Mouse (Mus musculus) midbrain, embryonic 11.5 days (tissue): Measurements from ENCODE around the gene Thra. TPM values are rescaled to one million over a fixed set of nuclear protein-coding genes. Genes with fewer than 3 reads are reported as not detected.

Source experiments
- ATAC-seq: fragments of 200-750 bp; cut with Nextera tagmentation; 2 replicates; pipeline ENCODE4 v1.8.0; 2017; ENCODE audit warnings: moderate TSS enrichment, moderate library complexity; ENCODE audit not compliant: low FRiP score
- DNase-seq: peaks from one replicate; pipeline ENCODE4 v3.0.0; 2015; ENCODE audit warnings: low spot score; ENCODE audit errors: missing footprints
- H3K27ac ChIP-seq: fragments of 300-500 bp; sonication (generic); 2 replicates; pipeline ENCODE4 v1.5.1; 2014; ENCODE audit warnings: low read depth, low read length
- H3K27me3 ChIP-seq: fragments of 300-500 bp; sonication (generic); 2 replicates; pipeline ENCODE4 v1.6.1; 2014; ENCODE audit warnings: mild to moderate bottlenecking, low read length, moderate library complexity, mixed read lengths; ENCODE audit not compliant: control insufficient read depth, insufficient read depth
- H3K36me3 ChIP-seq: fragments of 300-500 bp; sonication (generic); 2 replicates; pipeline ENCODE4 v1.6.1; 2014; ENCODE audit warnings: mild to moderate bottlenecking, low read length, moderate library complexity, mixed read lengths; ENCODE audit not compliant: control insufficient read depth, insufficient read depth
- H3K4me1 ChIP-seq: fragments of 300-500 bp; sonication (generic); 2 replicates; pipeline ENCODE4 v1.6.1; 2014; ENCODE audit warnings: low read length; ENCODE audit not compliant: control insufficient read depth, insufficient read depth
- H3K4me2 ChIP-seq: fragments of 300-500 bp; sonication (generic); 2 replicates; pipeline ENCODE4 v1.6.1; 2014; ENCODE audit warnings: mild to moderate bottlenecking, moderate library complexity
- H3K4me3 ChIP-seq: fragments of 300-500 bp; sonication (generic); 2 replicates; pipeline ENCODE4 v1.5.1; 2014; ENCODE audit warnings: low read depth, low read length
- H3K9ac ChIP-seq: fragments of 300-500 bp; sonication (generic); 2 replicates; pipeline ENCODE4 v1.6.1; 2014; ENCODE audit warnings: low read length
- H3K9me3 ChIP-seq: fragments of 300-500 bp; sonication (generic); 2 replicates; pipeline ENCODE4 v1.6.1; 2016; ENCODE audit warnings: low read length; ENCODE audit not compliant: control insufficient read depth
- WGBS: fragments of 180-500 bp; shearing (Covaris S2); extraction: QIAGEN DNeasy Blood & Tissue Kit; methylation state at CpG from one replicate; pipeline ENCODE4 v1.1.7; 2014; 5-methylcytosine and 5-hydroxymethylcytosine counted together
- polyA plus RNA-seq: library from polyadenylated mRNA; unstranded; fragments of >200 nt; fragmentation: Nextera tagmentation; extraction: Ambion mirVana; gene quantifications from 2 replicates; pipeline ENCODE4 v1.2.1, GENCODE M21; 2014

Gene Thra
- polyA plus RNA-seq, 1 experiment from 2014 or later, result 23.7 TPM

DNA sequence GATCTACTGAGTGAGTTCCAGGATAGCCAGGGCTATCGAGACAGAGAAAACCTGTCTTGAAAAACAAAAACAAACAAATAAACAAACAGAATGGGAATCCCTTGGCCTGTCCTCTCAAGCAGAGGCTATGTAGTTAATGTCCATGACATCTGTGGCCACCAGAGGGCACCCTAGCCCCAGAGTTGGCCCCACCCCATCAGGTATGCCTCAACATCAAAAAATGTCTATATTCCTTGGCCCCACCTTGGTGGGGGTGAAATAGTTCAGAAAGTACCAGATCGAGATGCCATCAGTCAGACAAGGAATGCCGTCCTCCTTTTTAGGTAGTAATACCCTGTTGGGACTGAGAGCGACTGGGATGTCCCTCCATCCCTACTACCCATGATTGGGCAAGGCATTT lies 40.5 kb upstream of the Thra start:
- no peak; the same call in 1 of the 2 replicates for ATAC-seq

DNA sequence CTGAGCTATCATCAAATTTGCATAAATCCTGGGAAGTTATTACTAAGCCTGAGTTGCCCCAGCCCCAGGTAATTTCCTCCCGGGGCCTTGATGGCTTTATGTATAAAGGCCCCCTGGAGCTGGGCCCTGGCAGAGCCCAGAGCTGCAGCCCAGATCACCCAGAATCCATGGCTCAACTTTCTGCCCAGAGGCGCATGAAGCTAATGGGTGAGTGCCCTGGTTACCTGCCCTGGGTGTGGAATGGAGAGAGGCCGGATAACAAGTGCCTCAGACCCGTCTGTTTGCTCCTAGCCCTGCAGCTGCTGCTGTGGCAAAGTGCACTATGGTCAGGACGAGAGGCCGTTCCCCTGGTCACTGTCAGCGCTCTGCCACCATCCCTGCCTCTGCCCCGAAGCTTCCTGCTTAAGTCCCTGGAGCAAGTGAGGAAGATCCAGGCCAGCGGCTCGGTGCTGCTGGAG lies 39.2 kb upstream of the Thra start, which contains the start of gene Csf3:
Gene Csf3, plus strand, starts transcription at position 51 of the 458 bp plus-strand sequence.
- Histone ChIP-seq H3K4me3 (no peak within 1 kb of the TSS), H3K36me3 (peaks cover 5% of the 10 kb centered on the region; the same call in 1 of the 2 replicates), H3K9me3 (no peaks in the 10 kb centered on the region), H3K27ac (no peak within 1 kb of the TSS), H3K27me3 (no peaks in the 10 kb centered on the region), H3K4me2 (no peak within 1 kb of the TSS), H3K9ac (no peak within 1 kb of the TSS), H3K4me1 (no peaks in the 10 kb centered on the region)
- WGBS, result 38% methylated on average over 10 of the region's 10 CpGs
- no peak for ATAC-seq
- DNase-seq, result no peak

More for the DNA sequence above, 40.5 kb upstream of the Thra start:
- H3K9me3 ChIP-seq, result no peaks in the 10 kb centered on the region
- no peak overlapping the region for H3K4me3 ChIP-seq
- no peak overlapping the region for H3K9ac ChIP-seq
- no peak overlapping the region for H3K4me2 ChIP-seq
- WGBS, result 49% methylated on average over 4 of the region's 4 CpGs
- H3K36me3 ChIP-seq, result peaks cover 3% of the 10 kb centered on the region; the same call in 1 of the 2 replicates
- no peaks in the 10 kb centered on the region for H3K4me1 ChIP-seq
- peak; percentile 91 for DNase-seq
- H3K27ac ChIP-seq, result no peak overlapping the region
- H3K27me3 ChIP-seq, result no peaks in the 10 kb centered on the region

DNA sequence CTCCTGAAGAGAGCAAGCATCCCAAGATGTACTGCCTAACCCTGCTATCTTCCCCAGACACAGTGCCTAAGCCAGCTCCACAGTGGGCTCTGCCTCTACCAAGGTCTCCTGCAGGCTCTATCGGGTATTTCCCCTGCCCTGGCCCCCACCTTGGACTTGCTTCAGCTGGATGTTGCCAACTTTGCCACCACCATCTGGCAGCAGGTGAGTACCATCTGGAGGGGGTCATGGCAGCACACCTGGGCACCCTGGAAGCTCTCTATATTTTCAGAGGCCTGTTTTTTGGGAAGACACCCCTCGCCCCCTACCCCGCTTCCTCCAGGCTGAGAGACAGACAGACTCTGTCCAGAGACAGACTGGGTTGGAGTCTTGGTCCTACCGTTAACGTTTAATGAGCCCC lies 38.1 kb upstream of the Thra start:
- H3K4me2 ChIP-seq, result no peak overlapping the region
- H3K4me3 ChIP-seq, result no peak overlapping the region
- H3K27me3 ChIP-seq, result no peaks in the 10 kb centered on the region
- H3K9ac ChIP-seq, result no peak overlapping the region
- ATAC-seq, result no peak
- DNase-seq, result no peak
- H3K4me1 ChIP-seq, result no peaks in the 10 kb centered on the region
- no peaks in the 10 kb centered on the region for H3K9me3 ChIP-seq
- 74% methylated on average over 5 of the region's 5 CpGs for WGBS
- H3K27ac ChIP-seq, result no peak overlapping the region
- peaks cover 15% of the 10 kb centered on the region; the same call in 1 of the 2 replicates for H3K36me3 ChIP-seq

DNA sequence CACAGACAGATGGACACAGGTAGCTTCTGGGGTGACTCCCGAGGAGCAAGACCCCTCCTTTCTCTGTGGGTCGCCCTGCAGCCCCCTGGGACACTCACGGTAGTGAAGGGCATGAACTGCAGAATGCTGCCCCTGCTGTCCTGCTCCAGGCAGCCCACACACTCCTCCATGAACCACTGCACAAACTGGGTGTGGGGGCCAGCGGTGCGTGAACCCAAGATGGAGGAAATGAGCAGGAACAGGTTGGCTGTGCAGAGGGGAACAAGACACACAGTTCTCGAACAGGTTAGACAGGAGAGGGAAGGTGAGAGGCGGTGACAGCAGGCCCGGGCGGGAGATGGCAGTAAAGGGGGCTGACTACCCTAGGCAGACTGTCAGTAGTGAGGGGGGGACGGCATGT lies 35.4 kb upstream of the Thra start:
- no peak overlapping the region for H3K27ac ChIP-seq
- no peak overlapping the region for H3K4me3 ChIP-seq
- H3K27me3 ChIP-seq, result no peaks in the 10 kb centered on the region
- H3K4me2 ChIP-seq, result no peak overlapping the region
- H3K36me3 ChIP-seq, result peaks cover 23% of the 10 kb centered on the region
- no peaks in the 10 kb centered on the region for H3K4me1 ChIP-seq
- ATAC-seq (no peak), DNase-seq (no peak)
- 95% methylated on average over 10 of the region's 10 CpGs for WGBS
- no peaks in the 10 kb centered on the region for H3K9me3 ChIP-seq
- no peak overlapping the region for H3K9ac ChIP-seq

DNA sequence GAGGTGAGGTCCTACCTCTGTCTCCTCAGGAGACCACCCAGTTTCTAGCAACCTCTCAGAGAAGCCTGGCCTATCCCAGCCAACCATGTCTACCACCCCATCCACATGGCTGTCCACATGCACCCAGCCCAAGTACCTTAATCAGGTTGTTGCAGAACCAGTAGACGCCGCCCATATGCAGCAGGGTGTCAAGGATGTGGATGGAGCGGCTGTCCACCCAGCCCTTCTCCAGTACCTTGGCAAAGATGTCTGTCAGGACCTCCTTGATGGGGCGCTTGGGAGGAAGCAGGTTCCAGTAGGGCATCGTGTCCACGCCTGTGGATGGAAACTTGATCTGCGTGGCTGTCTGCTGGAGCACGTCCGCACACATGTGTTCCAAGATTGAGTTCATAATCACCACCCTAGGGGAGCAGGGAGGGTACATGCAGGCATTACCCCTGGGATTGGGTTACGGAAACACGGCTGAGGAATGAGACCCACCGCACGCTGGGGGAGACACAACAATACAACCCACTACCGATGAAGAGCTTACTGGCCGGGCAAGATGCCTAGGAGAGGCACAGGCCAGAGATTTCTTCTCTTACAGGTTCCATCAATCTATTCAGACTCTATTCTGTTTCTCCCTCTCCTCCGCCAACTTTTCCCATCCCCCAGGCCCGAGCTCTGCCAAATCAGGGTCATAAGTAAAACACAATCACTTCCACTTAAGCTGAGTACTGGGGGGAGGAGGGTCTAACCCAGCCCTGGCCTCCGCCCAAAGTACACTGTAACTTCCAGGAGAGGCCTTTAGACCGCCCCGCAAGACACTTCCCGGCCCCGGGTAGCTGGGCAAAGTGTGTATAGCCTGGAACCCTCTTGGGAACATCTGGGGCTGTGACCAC lies 32.8 kb upstream of the Thra start:
- H3K27me3 ChIP-seq, result no peaks in the 10 kb centered on the region
- no peak overlapping the region for H3K4me2 ChIP-seq
- H3K27ac ChIP-seq, result no peak overlapping the region
- H3K4me3 ChIP-seq, result no peak overlapping the region
- H3K9ac ChIP-seq, result no peak overlapping the region
- no peaks in the 10 kb centered on the region for H3K4me1 ChIP-seq
- H3K9me3 ChIP-seq, result no peaks in the 10 kb centered on the region
- H3K36me3 ChIP-seq, result peaks cover 28% of the 10 kb centered on the region
- DNase-seq (no peak), ATAC-seq (no peak)
- 91% methylated on average over 22 of the region's 22 CpGs for WGBS

DNA sequence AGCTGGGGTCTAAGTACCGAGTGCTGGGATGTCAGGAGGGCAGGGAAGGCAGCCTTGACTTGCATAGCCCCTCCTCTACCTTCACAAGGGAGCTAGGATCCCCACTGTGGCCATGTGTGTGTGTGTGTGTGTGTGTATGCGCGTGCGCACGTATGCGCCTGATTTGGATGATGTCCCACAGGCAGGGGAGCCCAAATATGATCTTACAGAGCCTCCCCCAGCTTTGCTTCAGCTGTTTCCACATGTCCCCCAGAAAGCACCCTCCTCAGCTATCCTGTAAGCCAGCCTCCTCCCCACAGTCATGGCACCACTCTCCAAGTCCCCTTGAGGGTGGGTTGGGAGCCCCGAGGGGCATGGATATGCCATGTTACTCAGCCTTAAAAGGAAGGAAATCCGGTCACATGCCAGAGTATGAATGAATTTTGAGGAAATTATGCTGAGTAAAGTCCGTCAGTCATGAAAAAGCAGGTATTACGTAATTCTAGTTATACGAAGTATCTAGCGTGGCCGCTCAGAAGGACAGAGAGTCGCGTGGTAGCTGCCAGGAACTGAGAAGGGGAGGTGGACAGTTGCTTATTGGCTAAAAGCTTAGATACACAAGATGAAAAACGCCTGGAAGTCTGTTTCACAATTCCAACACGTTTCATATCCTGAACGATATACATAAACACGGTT lies 32.0 kb upstream of the Thra start:
- 94% methylated on average over 19 of the region's 19 CpGs for WGBS
- ATAC-seq (no peak), DNase-seq (no peak)
- H3K27ac ChIP-seq, result no peak overlapping the region
- no peaks in the 10 kb centered on the region for H3K9me3 ChIP-seq
- no peak overlapping the region for H3K9ac ChIP-seq
- H3K27me3 ChIP-seq, result no peaks in the 10 kb centered on the region
- no peak overlapping the region for H3K4me2 ChIP-seq
- H3K36me3 ChIP-seq, result peaks cover 30% of the 10 kb centered on the region
- H3K4me3 ChIP-seq, result no peak overlapping the region
- H3K4me1 ChIP-seq, result no peaks in the 10 kb centered on the region

DNA sequence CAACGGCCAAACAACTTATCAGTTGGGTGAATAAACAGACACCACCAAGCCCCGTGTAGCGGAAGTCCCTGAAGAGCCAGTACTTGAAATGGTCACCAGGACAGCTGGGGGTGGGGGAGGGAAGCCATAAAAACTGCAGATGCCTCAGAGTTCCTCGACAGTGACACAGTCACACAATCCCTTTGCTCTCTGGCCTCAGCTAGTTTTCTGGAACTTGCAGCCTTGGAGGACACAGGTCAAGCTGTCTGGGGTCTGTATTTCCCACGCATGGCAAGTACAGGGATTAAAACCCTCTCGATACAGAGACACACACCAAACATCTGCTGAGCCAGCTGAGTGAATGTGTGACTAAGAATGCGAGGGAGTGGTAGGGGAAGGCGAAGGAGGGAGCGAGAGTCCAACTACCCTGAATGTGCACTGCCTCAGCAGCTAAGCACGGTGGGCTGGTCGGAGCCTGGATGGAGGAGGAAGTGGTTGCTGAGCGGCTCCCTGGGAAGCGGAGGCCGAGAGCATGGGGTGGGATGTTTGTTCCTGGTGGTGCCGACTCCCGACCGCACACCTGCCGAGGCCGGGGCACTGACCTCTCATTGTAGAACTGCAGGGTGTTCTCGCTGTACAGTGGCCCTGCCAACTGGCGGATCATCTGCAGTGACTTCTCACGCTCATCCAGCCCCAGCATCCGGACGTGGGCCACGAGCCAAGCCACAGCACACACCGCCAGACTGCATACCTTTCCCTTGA lies 31.3 kb upstream of the Thra start:
- H3K9ac ChIP-seq, result no peak overlapping the region
- H3K27me3 ChIP-seq, result no peaks in the 10 kb centered on the region
- ATAC-seq (no peak), DNase-seq (no peak)
- H3K27ac ChIP-seq, result no peak overlapping the region
- no peak overlapping the region for H3K4me2 ChIP-seq
- H3K4me3 ChIP-seq, result no peak overlapping the region
- peaks cover 30% of the 10 kb centered on the region for H3K36me3 ChIP-seq
- WGBS, result 90% methylated on average over 26 of the region's 26 CpGs
- H3K4me1 ChIP-seq, result no peaks in the 10 kb centered on the region
- no peaks in the 10 kb centered on the region for H3K9me3 ChIP-seq

DNA sequence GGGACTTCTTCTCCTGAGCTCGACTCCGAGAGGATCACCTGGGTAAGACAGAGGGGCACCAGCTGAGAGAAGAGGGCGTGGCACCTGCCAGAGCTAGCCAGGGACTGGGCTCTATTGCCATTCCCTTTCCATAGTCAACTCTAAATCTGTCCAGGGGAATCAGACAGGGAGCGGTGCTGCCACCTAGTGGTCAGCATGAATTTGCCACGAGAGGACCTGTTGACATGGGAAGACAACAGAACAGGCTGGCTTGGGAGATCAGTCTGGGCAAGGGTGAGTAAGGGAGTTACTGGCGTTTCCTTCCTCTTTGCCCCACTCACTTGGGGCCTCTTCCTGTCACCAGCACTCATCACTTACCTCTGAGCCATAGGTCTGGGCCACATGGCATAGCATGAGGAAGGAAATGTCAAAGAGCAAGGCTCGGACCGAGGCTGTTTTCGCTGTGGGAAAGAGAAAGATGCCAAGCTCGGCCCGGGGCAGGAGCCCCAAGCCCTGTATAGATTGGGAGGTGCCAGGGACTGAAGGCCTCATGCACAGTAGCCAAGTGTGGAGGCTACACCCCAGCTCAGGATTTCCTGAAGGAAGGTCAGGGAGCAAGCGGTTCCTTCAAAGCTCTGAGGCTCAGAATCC lies 29.9 kb upstream of the Thra start:
- no peak overlapping the region for H3K9ac ChIP-seq
- WGBS, result 55% methylated on average over 12 of the region's 12 CpGs
- H3K9me3 ChIP-seq, result no peaks in the 10 kb centered on the region
- H3K27me3 ChIP-seq, result no peaks in the 10 kb centered on the region
- no peak overlapping the region for H3K27ac ChIP-seq
- H3K4me1 ChIP-seq, result no peaks in the 10 kb centered on the region
- H3K4me2 ChIP-seq, result no peak overlapping the region
- ATAC-seq (peak; percentile 30; the same call in 1 of the 2 replicates), DNase-seq (peak; percentile 97)
- no peak overlapping the region for H3K4me3 ChIP-seq
- H3K36me3 ChIP-seq, result peaks cover 36% of the 10 kb centered on the region
